Mouse (Mus musculus) kidney, adult 11 months (tissue): ENCODE results near the gene Cyp2t4.

Experiments used
- DNase-seq: peaks from one replicate; pipeline ENCODE4 v3.0.0; 2022

Gene Cyp2t4

DNA sequence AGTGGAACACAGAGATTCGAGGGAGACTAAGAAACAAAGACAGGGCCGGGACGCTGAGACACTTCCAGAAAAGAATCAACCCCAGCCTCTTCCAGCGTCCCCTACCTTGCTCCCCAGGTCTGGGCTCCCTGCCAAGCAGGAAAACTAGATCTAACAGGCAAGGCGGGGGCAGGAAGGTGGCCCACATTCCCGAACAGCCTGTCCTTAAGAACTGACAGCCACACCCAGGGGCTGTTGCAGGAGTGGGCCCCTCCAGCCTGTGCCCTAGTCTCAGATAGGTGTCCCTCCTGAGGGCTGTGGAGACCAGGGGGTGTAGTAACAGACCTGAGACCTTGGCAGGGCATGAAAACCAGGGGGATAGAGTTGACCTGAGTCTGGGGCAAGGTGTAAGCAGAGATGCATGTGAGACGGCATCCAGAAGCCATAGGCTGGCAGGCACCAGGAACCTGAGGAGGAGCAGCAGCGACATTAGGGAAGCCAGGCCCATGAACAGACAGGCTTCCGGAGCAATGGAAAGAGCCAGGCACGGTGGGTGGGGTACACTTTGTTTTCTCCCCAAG lies at the start of gene Cyp2t4:
TSS of gene Cyp2t4 (plus strand) at position 510 of the 560 bp plus-strand sequence.
- peak; percentile 55 for DNase-seq

DNA sequence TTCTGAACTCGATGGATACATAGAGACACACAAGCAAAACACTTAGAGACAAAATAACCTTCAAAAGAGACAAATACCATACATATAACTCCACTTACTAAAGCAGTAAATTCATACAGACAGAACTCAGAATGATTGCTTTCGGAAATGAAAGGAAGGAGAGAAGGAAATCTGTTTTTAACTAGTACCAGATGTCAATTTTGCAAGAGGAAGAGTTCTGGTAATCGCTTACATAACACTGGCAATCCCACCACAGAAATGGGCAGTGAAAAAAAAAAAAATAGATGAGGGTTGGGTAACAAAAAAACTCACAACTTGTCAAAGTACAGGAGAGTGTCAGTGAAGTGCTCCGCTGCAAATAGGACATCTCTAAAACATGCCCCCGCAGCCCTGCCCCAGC lies 48.6 kb upstream of the Cyp2t4 start:
- DNase-seq, result no peak

DNA sequence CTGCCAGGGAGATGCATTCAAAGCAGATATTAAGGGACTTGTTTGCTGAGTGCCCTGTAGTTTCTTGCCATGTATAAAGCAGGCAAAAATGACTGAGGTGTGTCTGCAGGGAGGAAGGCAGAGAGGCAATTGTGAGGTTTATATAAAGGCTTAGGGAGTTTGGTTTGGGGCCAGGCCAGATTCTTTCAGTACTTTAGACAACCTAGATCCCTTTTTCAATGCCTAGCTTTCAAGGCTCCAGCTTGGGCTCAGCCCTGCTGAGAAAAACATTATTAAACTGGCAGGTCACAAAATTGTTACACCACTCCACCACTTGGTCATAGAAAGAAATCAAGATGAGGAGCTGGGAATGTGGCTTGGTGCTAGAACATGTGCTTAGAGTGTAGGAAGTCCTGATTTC lies 43.2 kb upstream of the Cyp2t4 start:
- no peak for DNase-seq

DNA sequence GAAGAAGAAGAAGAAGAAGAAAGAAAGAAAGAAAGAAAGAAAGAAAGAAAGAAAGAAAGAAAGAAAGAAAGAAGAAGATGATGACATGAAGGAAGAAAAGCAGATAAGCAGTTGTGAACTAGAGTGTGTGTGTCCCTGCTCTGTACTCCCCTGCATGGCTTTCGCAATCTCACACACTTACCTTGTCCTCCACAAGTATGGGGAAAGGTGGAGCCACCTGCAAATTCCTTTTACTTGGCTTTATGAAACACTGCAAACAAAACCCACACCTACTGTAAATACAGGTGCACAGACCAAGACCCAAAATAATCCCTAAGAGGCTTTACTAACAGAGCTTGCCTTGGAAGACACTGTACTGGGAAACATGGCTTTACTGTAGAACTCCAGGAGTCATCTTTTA lies 42.5 kb upstream of the Cyp2t4 start:
- DNase-seq, result no peak

DNA sequence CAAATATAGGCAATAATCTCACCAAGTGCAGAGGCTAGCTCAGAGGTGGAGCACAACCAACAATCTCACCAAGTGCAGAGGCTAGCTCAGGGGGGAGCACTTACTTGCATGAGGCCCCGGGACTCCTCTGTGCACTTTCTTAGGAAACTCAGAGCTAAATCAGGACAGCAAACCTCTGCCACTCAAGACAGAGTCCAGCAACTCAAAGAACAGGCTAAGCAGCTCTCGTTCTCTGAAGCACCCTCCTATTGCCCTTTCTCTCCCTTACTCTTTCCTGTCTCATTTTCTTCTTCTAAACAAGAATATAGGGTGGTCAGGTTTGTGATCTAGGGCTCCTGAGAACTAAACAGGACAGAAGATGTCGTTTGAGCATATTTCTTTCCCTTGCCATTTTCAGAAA lies 41.5 kb upstream of the Cyp2t4 start:
- DNase-seq, result no peak

DNA sequence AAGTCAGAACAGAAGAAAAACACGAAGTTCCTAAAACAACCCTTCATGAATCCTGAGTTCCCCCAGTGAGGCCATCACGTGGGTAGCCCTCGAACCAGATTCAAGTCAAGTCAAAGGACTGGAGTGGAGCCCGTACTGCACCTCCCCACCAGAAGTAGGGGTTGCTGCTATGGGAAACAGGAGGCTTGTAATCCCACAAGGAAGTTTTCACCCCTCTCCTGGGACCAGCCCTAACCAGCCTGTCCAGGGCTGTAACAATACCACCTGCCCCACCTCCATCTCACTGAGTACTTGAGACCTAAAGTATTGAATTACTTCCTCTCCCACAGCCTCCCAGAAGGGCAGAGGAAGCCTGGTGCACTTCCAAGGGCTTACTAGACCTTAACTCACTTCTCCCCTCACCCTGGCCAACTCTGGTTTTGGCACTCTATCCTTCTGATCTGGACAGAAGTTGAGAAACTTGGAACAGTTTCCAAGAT lies 35.4 kb upstream of the Cyp2t4 start:
- DNase-seq, result peak; percentile 23

DNA sequence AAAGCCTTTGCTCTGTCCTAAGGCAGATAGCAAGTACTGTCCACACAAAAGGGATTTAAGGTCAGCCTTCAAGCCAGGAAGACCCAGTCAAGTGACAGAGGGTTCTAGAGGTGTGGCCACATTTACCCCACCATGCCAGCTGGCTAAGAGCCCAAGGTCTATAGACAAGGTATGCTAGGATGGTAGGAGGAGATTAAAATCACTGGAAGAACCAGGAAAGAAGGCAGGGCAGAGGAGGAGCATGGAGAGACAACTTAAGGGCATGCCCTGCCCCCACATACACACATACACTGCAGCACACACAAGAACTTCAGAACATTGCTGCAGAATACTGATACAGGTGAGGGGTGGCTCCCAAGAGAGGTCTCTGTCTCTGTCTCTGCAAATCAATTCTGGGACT lies 33.8 kb upstream of the Cyp2t4 start, which contains the start of gene Cyp2f2:
TSS of gene Cyp2f2 (plus strand) at position 234 of the 400 bp plus-strand sequence.
- no peak for DNase-seq

DNA sequence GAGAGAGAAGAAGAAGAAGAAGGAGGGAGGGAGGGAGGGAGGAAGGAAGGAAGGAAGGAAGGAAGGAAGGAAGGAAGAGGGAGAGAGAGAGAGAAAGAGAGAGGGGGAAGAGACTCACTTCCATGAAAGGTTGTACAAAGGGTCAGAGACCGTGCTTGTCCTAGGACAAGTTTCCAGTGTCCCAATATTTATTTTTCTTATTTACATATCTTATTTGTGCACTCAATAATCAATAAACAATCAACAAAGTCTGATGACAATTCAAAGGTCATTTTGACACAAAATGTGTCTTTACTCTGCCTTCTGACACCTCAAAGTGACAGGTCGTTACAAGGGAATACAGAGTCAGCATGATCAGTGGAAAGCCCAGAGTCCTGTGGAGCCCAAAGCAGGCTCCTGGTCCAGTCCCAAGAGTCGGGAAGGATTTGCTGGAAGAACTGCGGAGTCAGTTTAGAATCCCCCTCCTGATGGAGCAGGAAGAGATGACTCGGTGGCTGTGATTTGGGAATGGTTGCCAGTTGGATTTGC lies 29.1 kb upstream of the Cyp2t4 start:
- no peak for DNase-seq

DNA sequence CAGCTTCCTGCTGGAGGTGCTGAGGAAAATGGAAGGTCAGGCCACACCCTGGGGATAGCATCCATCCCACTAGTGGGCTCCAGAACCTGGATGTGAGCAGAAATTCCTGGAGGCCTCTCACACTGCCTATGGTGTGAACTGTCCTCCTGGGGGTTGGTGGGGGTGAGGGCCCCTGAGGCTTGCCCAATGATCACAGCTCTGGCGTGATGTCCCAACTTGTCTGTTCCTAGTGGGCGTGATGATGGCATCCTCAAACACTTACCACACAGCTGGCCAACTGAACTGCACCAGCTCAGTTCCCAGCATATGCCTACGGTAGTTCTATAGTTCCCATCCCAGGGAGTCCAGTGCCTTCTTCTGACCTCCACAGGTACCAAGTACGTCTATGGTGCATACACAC lies 28.5 kb upstream of the Cyp2t4 start:
- no peak for DNase-seq

DNA sequence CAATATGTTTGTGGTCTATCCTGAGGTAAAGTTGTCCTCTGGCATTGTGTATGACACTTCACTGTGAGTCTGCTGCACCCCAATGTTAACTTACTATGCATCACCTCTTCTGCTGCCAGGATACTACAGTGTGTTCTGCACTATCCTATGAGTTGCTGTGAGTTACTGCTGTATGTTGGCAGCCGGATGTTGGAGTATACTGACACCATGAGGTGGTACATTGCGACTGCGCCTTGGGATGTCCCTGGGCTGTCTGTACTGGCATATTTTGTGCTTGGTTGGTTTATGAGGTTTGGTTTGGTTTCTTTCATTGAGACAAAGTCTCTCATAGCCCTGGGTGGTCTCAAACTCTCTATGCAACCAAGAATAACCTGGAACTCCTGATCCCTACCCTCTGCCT lies 25.4 kb upstream of the Cyp2t4 start:
- DNase-seq, result no peak

DNA sequence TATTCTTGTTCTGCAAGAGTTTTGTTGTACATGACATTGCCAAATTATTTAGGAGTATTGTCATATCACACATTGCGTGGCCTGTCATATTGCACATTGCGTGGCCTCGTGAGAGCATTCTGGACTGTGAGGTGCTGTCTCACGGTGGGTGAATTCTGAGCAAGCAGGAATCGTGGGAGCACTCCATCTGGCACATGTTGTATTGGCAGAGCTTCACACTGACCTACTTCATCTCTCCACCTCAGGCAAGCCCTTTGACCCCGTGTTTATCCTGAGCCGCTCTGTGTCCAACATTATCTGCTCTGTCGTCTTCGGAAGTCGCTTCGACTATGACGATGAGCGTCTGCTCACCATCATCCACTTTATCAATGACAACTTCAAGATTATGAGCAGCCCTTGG lies 24.6 kb upstream of the Cyp2t4 start:
- DNase-seq, result peak; percentile 37

DNA sequence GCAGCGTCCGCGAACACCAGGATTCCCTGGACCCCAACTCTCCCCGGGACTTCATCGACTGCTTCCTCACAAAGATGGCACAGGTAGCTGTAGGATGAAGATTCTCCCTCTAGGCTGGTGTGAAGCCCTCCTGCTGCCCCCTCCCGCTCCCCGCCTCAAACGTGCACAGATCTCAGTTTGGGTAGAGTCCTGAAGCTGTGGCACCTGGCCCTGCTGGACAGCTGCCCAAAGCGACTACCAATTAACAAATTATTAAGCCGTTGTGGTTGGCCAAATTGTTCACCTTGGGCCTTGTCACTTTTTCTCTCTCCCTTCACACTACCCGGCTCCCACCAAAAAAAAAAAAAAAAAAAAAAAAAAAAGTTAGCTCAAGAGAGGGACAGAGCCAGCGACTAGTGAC lies 23.7 kb upstream of the Cyp2t4 start:
- DNase-seq, result peak; percentile 34

DNA sequence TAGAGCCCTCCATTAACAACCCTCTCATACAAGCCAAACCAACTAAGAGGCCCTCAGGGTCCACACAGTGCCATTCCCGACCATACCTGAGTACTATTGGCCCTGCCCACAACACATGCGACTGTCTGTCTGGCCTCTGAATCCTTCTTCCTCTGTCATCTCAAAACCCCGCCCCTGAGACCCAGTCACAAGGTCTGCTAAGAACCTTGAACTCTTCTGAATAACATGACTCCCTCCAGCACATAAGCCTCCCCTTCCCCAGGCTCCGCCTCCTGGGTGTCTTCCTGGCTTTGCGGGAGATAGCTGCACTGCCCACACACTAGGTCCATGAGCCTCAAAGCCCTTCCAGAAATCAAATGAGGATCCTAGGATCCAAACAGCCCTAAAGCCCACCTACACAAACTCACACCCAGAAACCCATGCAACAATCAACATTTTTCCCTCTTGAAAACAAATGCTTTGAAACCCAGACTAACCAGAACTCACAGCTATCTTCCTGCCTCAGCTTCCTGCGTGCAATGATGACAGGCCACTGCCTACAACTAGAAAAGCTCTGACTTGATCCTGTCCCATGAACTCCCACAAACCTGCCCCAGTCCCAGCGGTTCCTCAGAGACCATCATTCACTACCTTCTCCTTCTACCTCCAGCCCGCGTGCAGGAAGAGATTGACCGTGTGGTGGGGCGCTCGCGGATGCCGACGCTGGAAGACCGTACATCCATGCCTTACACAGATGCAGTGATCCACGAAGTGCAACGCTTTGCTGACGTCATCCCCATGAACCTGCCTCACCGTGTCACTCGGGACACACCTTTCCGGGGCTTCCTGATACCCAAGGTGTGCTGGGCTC lies 22.8 kb upstream of the Cyp2t4 start:
- DNase-seq, result peak; percentile 61

DNA sequence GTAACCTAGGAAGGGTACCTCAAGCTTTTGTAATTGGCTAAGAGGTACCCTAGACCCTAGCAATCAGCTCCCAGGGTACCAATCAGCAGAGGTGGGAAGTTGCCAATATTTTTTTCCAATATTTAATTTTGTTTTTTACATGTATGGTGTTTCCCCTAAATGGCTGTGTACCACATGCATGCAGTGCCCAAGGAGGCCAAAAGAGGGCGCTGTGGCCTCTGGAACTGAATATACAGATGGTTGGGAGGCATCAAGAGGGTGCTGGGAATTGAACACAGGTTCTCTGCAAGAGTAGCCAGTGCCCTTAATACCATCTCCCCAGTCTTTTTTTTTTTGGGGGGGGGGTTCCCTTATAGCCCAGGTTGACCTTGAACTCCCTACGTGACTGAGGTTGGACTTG lies 22.1 kb upstream of the Cyp2t4 start:
- no peak for DNase-seq

DNA sequence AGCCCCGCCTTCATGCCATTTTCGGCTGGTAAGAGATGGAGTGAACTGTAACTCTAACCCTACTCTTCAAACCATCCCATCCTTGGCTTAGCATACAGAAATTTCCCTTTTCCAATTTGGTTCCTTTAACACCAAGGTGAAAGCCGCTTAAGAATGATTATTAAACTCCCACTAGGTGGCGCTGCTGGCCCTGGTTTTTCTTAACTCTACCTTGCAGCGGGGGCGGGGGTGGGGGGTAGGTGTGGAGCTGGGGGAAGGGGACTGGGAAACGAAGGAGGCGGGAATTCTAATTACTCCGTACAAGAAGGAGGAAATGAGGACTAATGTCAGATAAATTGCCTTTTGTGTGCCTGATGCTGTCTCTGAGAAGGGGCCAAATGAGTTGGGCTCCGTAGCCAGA lies 20.9 kb upstream of the Cyp2t4 start:
- DNase-seq, result no peak

DNA sequence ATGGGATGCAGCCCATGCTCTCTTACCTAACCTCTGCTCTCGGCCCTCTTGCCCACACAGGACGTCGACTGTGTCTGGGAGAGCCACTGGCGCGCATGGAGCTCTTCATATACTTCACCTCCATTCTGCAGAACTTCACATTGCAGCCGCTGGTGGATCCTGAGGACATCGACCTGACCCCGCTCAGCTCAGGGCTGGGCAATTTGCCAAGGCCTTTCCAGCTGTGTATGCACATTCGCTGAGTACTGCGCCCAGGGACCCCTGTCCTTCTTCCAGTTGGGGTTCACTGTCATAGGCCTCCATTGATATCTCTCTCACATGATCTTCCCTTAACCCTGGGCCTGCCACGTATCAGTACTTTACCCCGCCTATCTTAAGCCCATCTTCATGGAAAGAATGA lies 20.4 kb upstream of the Cyp2t4 start:
- DNase-seq, result peak; percentile 63

DNA sequence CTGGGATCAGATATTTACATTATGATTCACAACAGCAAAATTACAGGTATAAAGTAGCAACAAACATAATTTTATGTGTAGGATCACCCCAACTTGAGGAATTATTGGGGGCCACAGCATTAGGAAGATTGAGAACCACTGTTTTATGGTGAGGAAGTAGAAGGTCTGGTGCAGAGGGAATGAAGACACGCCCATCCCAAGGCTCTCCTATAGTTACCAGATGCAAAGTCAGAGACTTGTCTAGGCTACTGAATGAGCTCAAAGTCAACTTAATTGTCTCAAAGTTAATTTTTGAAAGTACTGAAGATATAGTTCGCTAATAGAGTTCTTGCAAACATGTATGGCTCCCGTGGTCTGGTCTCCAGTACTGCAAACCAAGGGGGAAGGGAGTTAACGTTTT lies 19.8 kb upstream of the Cyp2t4 start:
- no peak for DNase-seq

DNA sequence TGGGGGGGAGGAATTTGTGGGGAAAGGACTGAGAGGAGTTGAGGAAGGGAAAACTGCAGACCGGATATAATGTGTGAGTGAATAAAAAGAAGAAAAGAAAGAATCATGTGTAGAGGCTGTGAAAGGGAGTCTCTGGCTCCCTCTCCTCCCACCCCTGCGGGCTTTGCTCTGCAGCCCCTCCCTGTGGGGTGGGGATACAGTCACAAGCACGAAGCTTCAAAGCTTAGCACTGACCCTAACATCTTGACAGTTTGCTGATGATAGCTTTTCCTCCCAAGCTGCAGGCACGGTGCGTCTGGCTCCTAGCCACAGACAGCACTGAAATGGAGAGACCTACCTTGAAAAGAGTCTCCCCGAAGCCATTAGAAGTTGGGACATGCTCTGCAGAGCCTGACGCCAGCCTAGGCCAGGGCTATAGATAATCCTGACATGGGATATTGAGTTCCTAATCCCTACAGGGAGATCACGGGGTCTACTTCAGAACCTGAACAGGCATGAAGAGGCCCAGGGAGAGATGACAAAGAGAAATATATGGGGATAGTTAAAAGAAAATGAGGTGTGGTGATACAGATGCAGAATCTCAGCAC lies 17.0 kb upstream of the Cyp2t4 start:
- DNase-seq, result no peak

DNA sequence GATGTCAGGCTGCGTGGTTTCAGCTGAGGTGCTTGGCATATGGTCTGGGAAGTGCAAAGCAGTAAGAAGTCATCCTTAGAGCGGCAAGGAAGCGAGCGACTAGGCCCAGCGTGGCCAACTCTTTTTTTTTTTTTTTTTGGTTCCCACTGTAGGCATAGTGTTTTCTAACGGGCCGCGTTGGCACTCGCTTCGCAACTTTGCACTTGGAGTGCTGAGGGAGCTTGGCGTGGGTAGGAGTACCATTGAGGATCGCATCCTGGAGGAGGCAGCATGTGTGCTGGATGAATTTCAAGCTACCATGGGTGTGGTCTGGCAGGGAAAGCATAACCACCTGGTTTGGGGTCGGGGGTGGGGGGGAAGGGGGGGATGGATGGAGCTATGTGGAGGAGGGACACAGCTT lies 2.5 kb downstream of the Cyp2t4 start:
- no peak for DNase-seq

DNA sequence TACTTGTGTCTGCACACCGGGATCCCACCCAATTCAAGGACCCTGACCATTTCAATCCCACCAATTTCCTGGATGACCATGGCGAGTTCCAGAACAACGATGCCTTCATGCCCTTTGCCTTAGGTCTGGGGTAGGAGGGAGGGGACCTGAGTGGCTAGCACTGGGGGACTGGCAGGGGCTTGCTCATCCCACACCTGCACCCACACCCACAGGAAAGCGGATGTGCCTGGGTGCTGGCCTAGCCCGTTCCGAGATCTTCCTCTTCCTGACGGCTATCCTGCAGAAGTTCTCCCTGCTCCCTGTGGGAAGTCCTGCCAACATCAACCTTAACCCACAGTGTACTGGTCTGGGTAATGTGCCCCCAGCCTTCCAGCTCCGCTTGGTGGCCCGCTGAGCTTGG lies 4.7 kb downstream of the Cyp2t4 start:
- DNase-seq, result no peak

DNA sequence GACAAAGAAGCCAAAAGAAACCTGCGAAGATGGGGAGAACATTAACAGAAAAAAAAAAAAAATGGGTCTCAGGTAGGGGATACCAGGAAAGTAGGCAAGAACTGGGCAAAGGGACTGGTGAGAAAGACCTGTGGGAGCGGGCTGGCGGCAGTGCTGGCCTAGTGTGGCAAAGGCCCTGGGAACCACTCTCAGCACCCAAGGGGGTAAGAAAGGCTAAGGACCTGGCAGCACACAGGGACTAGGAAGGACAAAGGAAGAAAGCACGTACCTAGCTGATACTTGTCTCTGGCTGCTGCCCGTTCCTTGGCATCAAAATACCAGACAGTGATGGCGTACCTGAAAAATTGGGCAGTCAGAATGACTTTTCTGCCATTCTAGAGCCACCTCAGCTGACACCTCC lies 5.7 kb downstream of the Cyp2t4 start:
- no peak for DNase-seq

DNA sequence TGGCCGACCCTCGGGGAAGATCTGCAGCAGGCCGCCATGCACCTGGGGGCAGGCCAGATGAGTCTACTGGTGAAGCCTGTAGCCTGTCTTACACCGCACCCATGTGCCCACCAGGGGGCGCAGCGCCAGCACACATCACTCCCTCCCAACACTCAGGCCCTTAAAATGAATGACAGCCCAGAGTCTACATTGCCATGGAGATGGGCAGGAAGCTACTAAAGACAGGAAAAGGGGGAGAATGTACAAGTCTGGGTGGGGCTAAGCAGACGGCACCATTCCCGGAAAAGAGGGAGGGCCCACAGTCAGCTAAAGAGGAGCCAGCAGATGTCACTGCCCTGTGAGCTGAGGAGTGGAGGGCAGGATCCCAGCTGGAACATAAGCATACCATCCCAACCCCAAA lies 6.4 kb downstream of the Cyp2t4 start:
- DNase-seq, result peak; percentile 91

DNA sequence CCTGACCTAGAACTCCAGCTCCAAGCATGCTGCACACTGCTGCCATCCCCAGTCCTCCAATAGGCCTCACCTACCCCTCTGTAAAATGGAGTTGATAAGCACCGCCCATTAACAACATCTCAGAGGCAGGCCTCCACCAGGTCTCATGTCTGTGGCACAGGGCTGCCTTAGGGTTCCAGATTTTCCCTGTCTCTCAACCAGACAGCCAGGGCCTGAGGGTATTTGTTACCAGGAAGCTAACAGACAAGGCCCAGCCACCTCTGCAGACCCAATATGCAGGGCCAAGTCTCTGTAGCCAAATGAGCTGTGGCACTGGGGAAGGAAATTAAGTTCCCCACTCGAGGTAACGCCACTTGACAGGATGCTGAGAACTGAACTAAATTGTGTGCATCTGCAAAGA lies 7.4 kb downstream of the Cyp2t4 start:
- no peak for DNase-seq

DNA sequence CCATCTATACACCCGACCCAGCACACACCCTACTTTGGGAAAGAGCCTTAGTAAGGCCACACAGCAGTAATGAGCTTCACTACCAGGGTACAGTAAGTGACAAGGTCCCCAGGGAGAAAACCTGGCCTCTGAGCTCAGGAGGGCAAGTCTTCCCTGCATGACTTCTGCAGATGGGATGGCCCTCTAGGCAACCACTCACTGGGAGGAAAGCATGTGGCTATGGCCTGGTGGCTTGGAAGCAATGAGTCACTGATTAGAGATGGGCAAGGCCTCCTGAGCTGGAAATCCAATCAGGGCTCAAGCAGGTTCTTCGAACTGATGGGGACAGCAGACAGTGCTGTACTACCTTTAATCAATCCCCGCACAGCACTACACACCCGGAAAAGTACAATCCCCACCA lies 8.2 kb downstream of the Cyp2t4 start:
- no peak for DNase-seq
